Mouse (Mus musculus): ENCODE results near the gene Adcy10.

- TF ChIP-seq CTCF (IDR thresholded peaks at IDR 0.05; ENCODE audit: insufficient read depth, low read depth, low read length), result no peak
- no peak for TF ChIP-seq POLR2A (IDR thresholded peaks at IDR 0.05; ENCODE audit: insufficient read depth, low read depth, low read length)
Measured at GRCm38 (mm10) chr1:165510161-165510560, 25.2 kb downstream of the Adcy10 start.
